Mouse (Mus musculus) stomach, postnatal 0 days (tissue): ENCODE measurements around the gene Pkd1l2. TPM values are rescaled to one million over a fixed set of nuclear protein-coding genes. Genes with fewer than 3 reads are reported as not detected.

ENCODE experiments used
- ATAC-seq: fragments of 200-750 bp; cut with Nextera tagmentation; 2 replicates; pipeline ENCODE4 v1.8.0; 2017; ENCODE audit not compliant: low FRiP score, low TSS enrichment
- DNase-seq: peaks from one replicate; pipeline ENCODE4 v3.0.0-alpha.2; 2016; ENCODE audit warnings: low spot score
- H3K27ac ChIP-seq: fragments of 300-500 bp; sonication (generic); replicated peaks from 2 replicates; pipeline ENCODE4 v1.5.1; 2014; ENCODE audit warnings: mild to moderate bottlenecking, control low read depth
- H3K27me3 ChIP-seq: fragments of 300-500 bp; sonication (generic); 2 replicates; pipeline ENCODE4 v1.6.1; 2014; ENCODE audit warnings: low read length; ENCODE audit not compliant: control insufficient read depth, insufficient read depth
- H3K36me3 ChIP-seq: fragments of 300-500 bp; sonication (generic); 2 replicates; pipeline ENCODE4 v1.6.1; 2014; ENCODE audit warnings: low read length, mixed read lengths; ENCODE audit not compliant: control insufficient read depth, insufficient read depth
- H3K4me1 ChIP-seq: fragments of 300-500 bp; sonication (generic); replicated peaks from 2 replicates; pipeline ENCODE4 v1.6.1; 2014; ENCODE audit warnings: antibody characterized with exemption; ENCODE audit not compliant: control insufficient read depth, insufficient read depth
- H3K4me2 ChIP-seq: fragments of 300-500 bp; sonication (generic); replicated peaks from 2 replicates; pipeline ENCODE4 v1.6.1; 2014; ENCODE audit warnings: low read depth, mild to moderate bottlenecking, control low read depth, moderate library complexity
- H3K4me3 ChIP-seq: fragments of 300-500 bp; sonication (generic); 2 replicates; pipeline ENCODE4 v1.5.1; 2014; ENCODE audit warnings: low read depth, low read length, control low read depth
- H3K9ac ChIP-seq: fragments of 300-500 bp; sonication (generic); 2 replicates; pipeline ENCODE4 v1.6.1; 2014; ENCODE audit warnings: mild to moderate bottlenecking, low read length, control low read depth, mixed read lengths
- H3K9me3 ChIP-seq: fragments of 300-500 bp; sonication (generic); 2 replicates; pipeline ENCODE4 v1.6.1; 2016; ENCODE audit warnings: low read length; ENCODE audit not compliant: control insufficient read depth
- CTCF ChIP-seq: IDR thresholded peaks from 2 replicates; pipeline ENCODE4 v1.5.1; 2016; ENCODE audit warnings: antibody characterized with exemption, low read depth, mild to moderate bottlenecking, moderate library complexity
- EP300 ChIP-seq: optimal IDR thresholded peaks from 2 replicates; pipeline ENCODE3; 2016; ENCODE audit warnings: antibody characterized with exemption
- WGBS: fragments of 180-500 bp; shearing (Covaris S2); extraction: QIAGEN DNeasy Blood & Tissue Kit; methylation state at CpG from one replicate; pipeline ENCODE4 v1.1.7; 2014; 5-methylcytosine and 5-hydroxymethylcytosine counted together
- polyA plus RNA-seq: library from polyadenylated mRNA; unstranded; fragments of >200 nt; fragmentation: Nextera tagmentation; extraction: Ambion mirVana; gene quantifications from 2 replicates; pipeline ENCODE4 v1.2.1, GENCODE M21; 2015

Pkd1l2 gene
- polyA plus RNA-seq, 1 experiment from 2014 or later, result not detected

- H3K4me1 ChIP-seq, result no peaks in the 10 kb centered on the region
- H3K4me3 ChIP-seq, result no peak overlapping the region
- no peaks in the 10 kb centered on the region for H3K27me3 ChIP-seq
- no peak for DNase-seq
- H3K27ac ChIP-seq, result no peak overlapping the region
- no peaks in the 10 kb centered on the region for H3K36me3 ChIP-seq
- no peaks in the 10 kb centered on the region for H3K9me3 ChIP-seq
- 52% methylated on average over 1 of the region's 1 CpGs for WGBS
- no peak overlapping the region for H3K4me2 ChIP-seq
- no peak overlapping the region for H3K9ac ChIP-seq
- TF ChIP-seq CTCF (peak; percentile 35; the same call in 1 of the 2 replicates), EP300 (no peak)
- ATAC-seq, result no peak
These were observed 59.8 kb downstream of the Pkd1l2 start for GRCm38 (mm10) chr8:117022297-117022993.

- no peak overlapping the region for H3K27ac ChIP-seq
- H3K36me3 ChIP-seq, result no peaks in the 10 kb centered on the region
- no peak overlapping the region for H3K4me2 ChIP-seq
- no peak for DNase-seq
- TF ChIP-seq CTCF (no peak), EP300 (no peak)
- no peaks in the 10 kb centered on the region for H3K27me3 ChIP-seq
- H3K4me1 ChIP-seq, result no peaks in the 10 kb centered on the region
- ATAC-seq, result no peak
- H3K4me3 ChIP-seq, result no peak overlapping the region
- 70% methylated on average over 18 of the region's 18 CpGs for WGBS
- H3K9me3 ChIP-seq, result no peaks in the 10 kb centered on the region
- H3K9ac ChIP-seq, result no peak overlapping the region
These were observed 62.6 kb downstream of the Pkd1l2 start for GRCm38 (mm10) chr8:117019323-117020275.

- DNase-seq, result no peak
- 86% methylated on average over 4 of the region's 4 CpGs for WGBS
- no peak for TF ChIP-seq EP300
- no peak for TF ChIP-seq CTCF
- no peak overlapping the region for H3K27ac ChIP-seq
- H3K36me3 ChIP-seq, result no peaks in the 10 kb centered on the region
- no peak overlapping the region for H3K4me2 ChIP-seq
- H3K9me3 ChIP-seq, result no peaks in the 10 kb centered on the region
- ATAC-seq, result no peak
- H3K27me3 ChIP-seq, result no peaks in the 10 kb centered on the region
- no peak overlapping the region for H3K4me3 ChIP-seq
- no peak overlapping the region for H3K9ac ChIP-seq
- no peaks in the 10 kb centered on the region for H3K4me1 ChIP-seq
These were observed 64.4 kb downstream of the Pkd1l2 start for GRCm38 (mm10) chr8:117017896-117018295.

- H3K9ac ChIP-seq, result no peak overlapping the region
- H3K9me3 ChIP-seq, result no peaks in the 10 kb centered on the region
- H3K27me3 ChIP-seq, result no peaks in the 10 kb centered on the region
- H3K4me1 ChIP-seq, result no peaks in the 10 kb centered on the region
- TF ChIP-seq EP300, result no peak
- no peak for TF ChIP-seq CTCF
- no peaks in the 10 kb centered on the region for H3K36me3 ChIP-seq
- H3K27ac ChIP-seq, result no peak overlapping the region
- 65% methylated on average over 8 of the region's 8 CpGs for WGBS
- H3K4me2 ChIP-seq, result no peak overlapping the region
- no peak overlapping the region for H3K4me3 ChIP-seq
- ATAC-seq (no peak), DNase-seq (no peak)
These were observed 65.2 kb downstream of the Pkd1l2 start for GRCm38 (mm10) chr8:117017006-117017405.

GRCm38 (mm10) chr8:117015670-117016069 lies 66.6 kb downstream of the Pkd1l2 start:
- H3K4me2 ChIP-seq, result no peak overlapping the region
- no peak overlapping the region for H3K4me3 ChIP-seq
- H3K4me1 ChIP-seq, result no peaks in the 10 kb centered on the region
- DNase-seq (no peak), ATAC-seq (no peak)
- no peaks in the 10 kb centered on the region for H3K9me3 ChIP-seq
- WGBS, result 62% methylated on average over 4 of the region's 4 CpGs
- no peaks in the 10 kb centered on the region for H3K27me3 ChIP-seq
- no peaks in the 10 kb centered on the region for H3K36me3 ChIP-seq
- no peak overlapping the region for H3K27ac ChIP-seq
- TF ChIP-seq EP300, result no peak
- H3K9ac ChIP-seq, result no peak overlapping the region

GRCm38 (mm10) chr8:117011366-117011765 lies 70.9 kb downstream of the Pkd1l2 start:
- WGBS, result 83% methylated on average over 9 of the region's 9 CpGs
- no peak overlapping the region for H3K27ac ChIP-seq
- ATAC-seq, result no peak
- H3K9ac ChIP-seq, result no peak overlapping the region
- TF ChIP-seq CTCF (no peak), EP300 (no peak)
- no peaks in the 10 kb centered on the region for H3K9me3 ChIP-seq
- no peaks in the 10 kb centered on the region for H3K27me3 ChIP-seq
- no peak overlapping the region for H3K4me3 ChIP-seq
- H3K4me1 ChIP-seq, result no peaks in the 10 kb centered on the region
- no peak for DNase-seq
- no peaks in the 10 kb centered on the region for H3K36me3 ChIP-seq
- no peak overlapping the region for H3K4me2 ChIP-seq
